Mouse (Mus musculus): ENCODE measurements around the gene Srr.

Gene Srr

GRCm38 (mm10) chr11:74863471-74863870 lies 62.3 kb downstream of the Srr start:
- no peak for DNase-seq (ENCODE audit: low spot score)

- DNase-seq (ENCODE audit: low spot score) = no peak
Measured at GRCm38 (mm10) chr11:74862129-74862528, 63.6 kb downstream of the Srr start.

- DNase-seq (ENCODE audit: low spot score) = no peak
Measured at GRCm38 (mm10) chr11:74857756-74858155, 68.0 kb downstream of the Srr start.
